Mouse (Mus musculus) bone marrow, adult 2 months (tissue): ENCODE data around the gene Pkn1.

Experiments used
- CTCF ChIP-seq: fragments of 200-500 bp; IDR thresholded peaks from 2 replicates; pipeline ENCODE4 v1.5.1; 2011; ENCODE audit warnings: low read length, control low read depth; ENCODE audit not compliant: control insufficient read depth, insufficient read depth
- POLR2A ChIP-seq: fragments of 200-500 bp; IDR thresholded peaks from 2 replicates; pipeline ENCODE4 v1.6.1; 2011; ENCODE audit warnings: low read depth, mild to moderate bottlenecking, control low read depth, low read length, borderline replicate concordance; ENCODE audit not compliant: control insufficient read depth

- TF ChIP-seq CTCF, result no peak
- 0 out of 2 replicates have a peak, but pooled peaks have one; percentile 42 for TF ChIP-seq POLR2A
Observed at GRCm38 (mm10) chr8:83747661-83748346, 48.8 kb upstream of the Pkn1 start.
